Mouse (Mus musculus): ENCODE data around the gene Gm20741.

- TF ChIP-seq POLR2A (IDR thresholded peaks at IDR 0.05; ENCODE audit: borderline replicate concordance, extremely low read depth, low read depth, low read length) = no peak
- no peak for TF ChIP-seq CTCF (IDR thresholded peaks at IDR 0.05; ENCODE audit: insufficient read depth, low read length)
These were observed 8.0 kb upstream of the Gm20741 start, which contains the start of gene Krtap15 for GRCm38 (mm10) chr16:88820066-88820465.
